Mouse (Mus musculus) G1E (cell line): ENCODE results near the gene Tmem132c.

Experiments
- CTCF ChIP-seq: IDR thresholded peaks from 2 replicates; pipeline ENCODE4 v1.5.1; 2012; ENCODE audit warnings: low read depth, low read length, inconsistent platforms, mixed read lengths
- POLR2AphosphoS5 ChIP-seq: IDR thresholded peaks from 2 replicates; pipeline ENCODE4 v1.6.1; 2012; ENCODE audit warnings: low read depth, low read length, inconsistent platforms; ENCODE audit not compliant: insufficient replicate concordance
- TAL1 ChIP-seq: conservative IDR thresholded peaks from 2 replicates; pipeline ENCODE4 v1.6.1; 2012; ENCODE audit warnings: low read depth, low read length, inconsistent platforms, mixed read lengths

GRCm38 (mm10) chr5:127198850-127199249 lies 42.8 kb upstream of the Tmem132c start:
- TF ChIP-seq CTCF: no peak
- no peak for TF ChIP-seq POLR2AphosphoS5
- TF ChIP-seq TAL1: no peak
